Mouse (Mus musculus): ENCODE results near the gene Myo9b.
"Not testable (repeated sequence)": the region's sequence is repeated elsewhere in the genome, so short reads cannot be mapped to it uniquely, and the experiment has no call there.

The Myo9b gene

DNA sequence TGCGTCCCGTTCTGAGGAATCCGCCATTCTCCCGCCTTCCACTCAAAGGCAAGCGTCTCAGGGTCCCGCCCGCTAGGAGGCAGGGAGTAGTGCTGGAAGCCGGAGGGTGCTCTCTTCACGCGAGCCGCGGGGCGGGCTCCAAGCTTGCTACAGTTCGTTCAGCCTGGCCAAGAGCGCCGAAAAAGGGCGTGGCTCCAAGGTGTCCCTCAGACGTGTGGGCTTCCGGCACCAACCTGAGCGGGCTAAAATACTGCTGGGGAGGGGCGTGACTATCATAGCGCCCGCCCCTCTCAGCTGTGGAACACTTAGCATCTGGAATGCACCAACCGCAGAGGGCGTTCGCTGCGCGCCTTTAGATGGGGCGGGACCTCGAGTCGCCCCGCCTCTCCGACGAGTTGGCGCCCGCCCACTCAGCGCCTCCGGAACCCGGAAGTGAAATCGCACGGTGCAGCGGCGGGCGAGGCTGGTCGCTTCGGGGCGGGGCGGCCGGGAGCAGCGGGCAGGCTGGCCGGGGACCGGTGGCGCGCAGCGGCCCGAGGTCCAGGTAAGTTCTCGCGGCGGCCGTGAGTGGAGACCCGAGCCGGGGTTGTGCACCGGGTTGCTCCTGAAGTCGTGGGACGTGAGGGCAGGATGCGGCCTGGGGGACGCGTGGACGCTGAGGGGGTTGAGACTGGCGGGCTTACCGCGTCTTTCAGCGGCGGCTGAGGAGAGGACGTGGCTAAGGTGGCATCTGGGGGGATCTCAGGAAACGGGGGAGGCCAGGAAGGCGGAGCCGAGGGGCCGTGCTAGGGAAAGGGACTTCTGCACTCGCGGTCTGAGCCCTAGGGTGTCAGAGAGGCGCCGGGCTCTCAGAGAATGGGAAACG lies at the start of gene Myo9b, which contains the start of gene Haus8:
Gene Myo9b, plus strand, starts transcription at position 429 of the 865 bp plus-strand sequence.
Gene Haus8, minus strand, starts transcription at position 649 of the 865 bp plus-strand sequence.
- peak; percentile 98 for DNase-seq

GRCm38 (mm10) chr8:71224560-71224959 lies 48.0 kb upstream of the Myo9b start:
- DNase-seq, result peak in 1 of 2 experiments; percentile 39

DNA sequence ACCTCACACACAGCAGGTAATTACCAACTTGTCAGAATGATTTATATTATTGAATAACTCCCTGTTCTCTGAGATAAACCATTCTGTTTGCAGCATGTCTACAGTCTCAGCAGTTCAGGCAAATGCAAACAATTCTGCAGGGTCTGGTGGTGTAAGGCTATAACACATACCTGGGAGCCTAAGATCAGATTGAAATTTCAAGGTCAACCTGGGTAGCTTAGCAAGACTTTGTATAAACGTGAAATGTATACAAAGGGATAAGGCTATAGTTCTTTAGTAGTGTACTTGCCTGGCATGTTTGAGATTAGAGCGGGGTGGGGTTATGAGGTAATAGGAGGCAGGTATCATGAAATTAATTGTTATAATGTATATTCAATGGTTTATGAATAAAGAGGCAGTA lies 29.8 kb upstream of the Myo9b start:
- DNase-seq, result no peak

- no peak for DNase-seq
Measured at GRCm38 (mm10) chr8:71248203-71248602, 24.3 kb upstream of the Myo9b start.

DNA sequence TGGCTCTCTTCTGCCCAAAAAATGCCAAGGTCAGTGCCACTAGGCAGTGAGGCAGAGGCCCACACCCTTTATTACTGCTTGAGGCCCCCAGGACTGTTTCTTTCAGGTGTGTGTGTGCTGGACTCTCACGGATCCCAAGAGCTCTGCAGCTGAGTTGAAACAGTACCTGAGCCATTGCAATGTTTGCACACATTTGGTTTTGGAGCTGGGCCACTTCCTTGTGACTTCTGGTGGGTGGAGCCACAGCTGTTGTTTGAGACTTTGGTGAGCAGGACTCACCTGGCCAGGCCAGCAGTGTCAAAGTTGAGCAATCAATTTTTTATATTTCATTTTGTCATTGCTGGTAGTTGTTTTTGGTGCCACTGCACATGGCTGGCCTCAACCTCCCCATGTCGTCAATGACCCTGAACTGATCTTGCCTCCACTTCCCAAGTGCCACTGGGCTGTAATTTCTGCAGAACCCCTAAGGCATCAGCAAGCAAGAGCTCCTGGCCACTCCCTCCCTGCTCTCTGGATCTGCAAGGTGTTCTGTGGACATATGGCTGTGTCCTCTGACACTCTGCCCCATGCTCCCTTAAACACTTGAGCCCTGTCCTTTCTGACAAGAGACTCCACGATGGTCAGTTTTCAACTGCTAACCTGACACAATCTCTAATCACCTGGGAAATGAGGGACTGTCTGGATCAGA lies 15.8 kb upstream of the Myo9b start:
- peak; percentile 82 to 90 for DNase-seq

- DNase-seq, result peak in 1 of 2 experiments; percentile 32
Measured at GRCm38 (mm10) chr8:71261234-71261633, 11.3 kb upstream of the Myo9b start.

GRCm38 (mm10) chr8:71267690-71268089 lies 4.8 kb upstream of the Myo9b start:
- DNase-seq, result no peak

DNA sequence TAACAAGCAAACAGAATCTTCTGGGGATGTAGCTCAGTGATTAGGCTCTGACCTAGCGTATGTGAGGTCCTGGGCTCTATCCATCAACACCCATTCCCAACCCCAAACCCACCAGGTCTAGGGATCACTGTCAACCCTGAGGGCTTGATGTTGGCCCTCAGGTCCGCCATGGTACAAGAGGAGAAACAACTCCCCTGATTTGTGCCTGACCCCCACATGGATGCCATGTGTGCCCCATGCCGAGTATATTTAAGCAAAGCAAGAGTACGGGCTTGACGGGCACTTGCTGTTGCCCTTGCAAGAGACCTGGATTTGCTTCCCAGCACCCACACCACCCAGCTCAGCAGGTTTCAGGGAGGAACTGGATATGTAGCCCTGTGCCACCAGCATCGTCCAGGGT lies 4.2 kb upstream of the Myo9b start:
- peak in 1 of 2 experiments; percentile 1 for DNase-seq

GRCm38 (mm10) chr8:71271630-71272029 lies 884 bp upstream of the Myo9b start:
- DNase-seq, result no peak

DNA sequence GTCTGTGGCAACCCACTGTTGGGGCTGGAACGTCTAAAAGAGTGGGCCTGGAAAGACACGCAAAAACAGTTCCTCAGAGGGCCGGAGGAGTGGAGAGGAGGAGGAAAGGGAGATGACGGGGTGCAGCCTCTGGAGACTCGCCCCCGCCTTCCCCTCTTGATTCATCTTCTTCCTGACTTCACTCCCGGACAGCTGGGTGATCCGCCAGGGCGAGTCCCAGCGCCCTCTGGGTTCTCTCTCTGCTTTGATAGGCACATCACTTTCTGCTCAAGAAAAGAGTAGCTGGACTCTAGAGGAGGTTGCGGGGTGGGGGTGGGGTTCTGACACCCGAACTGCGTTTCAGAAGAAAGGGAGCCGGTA lies 617 bp downstream of the Myo9b start:
- DNase-seq, result peak; percentile 63 to 69

DNA sequence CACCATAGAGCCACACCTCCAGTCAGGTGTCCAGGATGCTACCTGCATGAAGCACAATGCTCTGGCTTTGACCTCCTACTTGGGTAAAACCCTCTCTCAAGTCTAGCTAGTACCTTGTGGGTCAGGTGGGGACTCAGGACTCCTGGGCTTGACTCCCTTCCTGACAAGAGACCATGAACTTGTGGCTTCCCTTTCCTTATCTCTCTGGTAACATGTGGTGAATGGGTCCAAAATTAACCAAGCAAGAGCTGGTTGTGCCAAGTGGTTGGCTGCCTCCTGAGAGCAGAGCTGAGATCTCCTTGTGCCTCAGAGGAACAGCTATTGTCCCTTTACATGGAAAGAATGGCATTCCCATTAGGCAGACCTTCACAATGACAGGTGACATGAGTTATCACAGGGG lies 2.0 kb downstream of the Myo9b start:
- no peak for DNase-seq

- no peak for DNase-seq
Measured at GRCm38 (mm10) chr8:71276166-71276565, 3.7 kb downstream of the Myo9b start.

DNA sequence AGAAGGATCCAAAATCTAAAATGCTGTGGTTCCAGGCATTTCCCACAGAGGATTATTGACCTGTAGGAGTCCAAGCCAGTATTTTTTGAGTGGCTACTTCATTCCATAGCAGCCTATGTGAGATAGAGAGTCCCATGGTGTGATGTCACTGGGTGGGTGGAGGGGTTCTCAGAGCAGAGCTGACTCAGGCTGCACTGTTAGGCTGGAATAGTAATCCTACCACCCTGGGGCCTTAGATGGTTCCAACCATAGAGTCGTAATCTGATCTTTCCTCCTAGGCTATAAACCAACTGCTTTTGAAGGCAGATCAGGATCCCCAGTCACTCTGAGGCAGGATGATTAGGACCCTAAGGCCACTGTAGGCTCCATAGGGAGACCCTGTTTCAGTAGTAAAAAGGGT lies 6.9 kb downstream of the Myo9b start:
- not testable (repeated sequence) for DNase-seq

- DNase-seq, result not testable (repeated sequence)
Measured at GRCm38 (mm10) chr8:71281731-71282130, 9.2 kb downstream of the Myo9b start.

DNA sequence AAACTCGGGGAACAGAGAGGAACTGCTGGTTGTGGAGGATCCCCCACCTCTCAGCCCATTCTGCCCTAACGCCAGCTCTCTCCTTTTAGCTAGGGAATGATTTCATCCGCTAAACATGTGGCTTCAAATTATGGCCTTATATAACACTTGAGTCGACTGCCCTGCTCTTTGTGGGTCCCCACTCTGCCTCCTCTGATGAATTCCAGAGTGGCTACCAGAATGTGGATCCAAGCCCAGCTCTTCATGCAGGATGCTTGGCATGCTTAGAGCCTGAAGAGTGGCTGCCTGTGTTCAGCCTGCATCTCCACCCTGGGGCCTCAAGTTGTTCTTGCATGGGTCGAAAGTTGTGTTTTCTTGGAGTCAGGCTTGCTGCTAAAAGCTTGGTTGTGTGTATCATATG lies 10.1 kb downstream of the Myo9b start:
- peak; percentile 58 to 64 for DNase-seq

- DNase-seq, result peak in 1 of 2 experiments; percentile 26
Measured at GRCm38 (mm10) chr8:71286223-71286622, 13.7 kb downstream of the Myo9b start.

DNA sequence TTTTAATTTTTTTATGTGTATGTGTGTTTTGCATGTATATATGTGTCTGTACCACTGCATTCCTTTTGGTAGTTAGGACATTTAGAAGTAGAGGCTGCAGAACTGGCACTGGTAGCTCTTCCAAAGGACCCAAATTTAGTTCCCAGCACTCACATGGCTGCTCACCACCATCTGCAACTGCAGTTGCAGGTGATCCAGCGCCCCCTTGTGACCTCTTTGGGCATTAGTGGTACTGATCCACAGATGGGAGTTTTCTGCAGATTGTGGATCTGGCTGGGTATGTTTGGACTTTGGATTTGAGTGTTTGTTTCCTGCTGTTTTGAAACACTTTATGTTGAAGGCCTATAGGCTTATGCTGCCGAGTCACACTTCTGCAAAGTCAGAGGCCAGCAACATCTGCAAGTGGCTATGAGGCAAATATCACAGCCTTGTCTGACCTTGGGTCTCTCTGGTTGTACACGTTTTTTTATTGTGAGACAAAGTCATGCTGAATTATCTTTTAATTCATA lies 16.0 kb downstream of the Myo9b start:
- no peak for DNase-seq

- peak; percentile 46 to 54 for DNase-seq
Measured at GRCm38 (mm10) chr8:71289098-71289497, 16.6 kb downstream of the Myo9b start.

DNA sequence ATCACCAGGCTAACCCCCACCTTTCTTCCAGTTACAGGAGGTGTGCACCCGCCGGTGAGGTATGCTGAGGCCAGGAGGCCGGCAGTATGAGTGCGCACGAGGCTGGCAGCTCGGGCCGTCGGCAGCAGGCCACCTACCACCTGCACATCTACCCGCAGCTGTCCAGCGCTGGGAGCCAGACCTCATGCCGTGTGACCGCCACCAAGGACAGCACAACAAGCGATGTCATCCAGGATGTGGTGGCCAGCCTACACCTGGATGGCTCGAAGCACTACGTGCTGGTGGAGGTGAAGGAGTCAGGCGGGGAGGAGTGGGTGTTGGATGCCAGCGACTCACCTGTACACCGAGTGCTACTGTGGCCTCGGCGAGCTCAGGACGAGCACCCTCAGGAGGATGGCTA lies 17.7 kb downstream of the Myo9b start:
- no peak for DNase-seq

DNA sequence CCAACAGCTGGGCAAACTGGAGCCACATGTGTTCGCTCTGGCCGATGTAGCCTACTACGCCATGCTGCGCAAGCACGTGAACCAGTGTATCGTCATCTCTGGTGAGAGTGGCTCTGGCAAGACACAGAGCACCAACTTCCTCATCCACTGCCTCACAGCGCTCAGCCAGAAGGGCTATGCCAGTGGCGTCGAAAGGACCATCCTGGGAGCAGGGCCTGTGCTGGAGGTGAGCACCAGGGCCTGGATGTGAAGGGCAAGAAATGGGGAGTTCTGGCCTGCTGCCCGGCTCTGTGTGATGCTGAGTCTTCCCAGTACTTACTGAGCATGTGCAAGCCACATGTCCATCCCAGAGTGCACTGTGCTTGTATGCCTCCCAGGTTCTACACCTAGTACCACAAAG lies 18.4 kb downstream of the Myo9b start:
- DNase-seq, result no peak

- DNase-seq, result no peak
Measured at GRCm38 (mm10) chr8:71291351-71291750, 18.8 kb downstream of the Myo9b start.

DNA sequence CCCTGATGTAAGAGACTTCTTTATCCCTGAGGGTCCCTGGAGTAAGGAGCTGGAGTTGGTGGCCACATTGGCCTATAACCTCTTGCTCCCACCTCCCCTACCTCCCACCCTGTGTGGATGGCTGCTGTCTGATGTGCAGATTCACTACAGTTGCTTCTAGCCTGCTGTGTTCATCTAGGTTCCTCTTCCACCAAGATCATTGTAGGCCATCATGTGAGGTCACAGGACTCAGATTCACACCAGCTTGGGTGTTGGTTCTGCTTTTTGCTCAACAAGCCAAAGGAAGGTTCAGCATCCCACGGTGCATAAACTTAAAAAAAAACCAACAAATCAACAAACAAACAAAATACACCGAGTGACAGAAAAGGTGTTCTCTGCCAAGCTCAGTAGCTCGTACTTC lies 21.4 kb downstream of the Myo9b start:
- not testable (repeated sequence) for DNase-seq

DNA sequence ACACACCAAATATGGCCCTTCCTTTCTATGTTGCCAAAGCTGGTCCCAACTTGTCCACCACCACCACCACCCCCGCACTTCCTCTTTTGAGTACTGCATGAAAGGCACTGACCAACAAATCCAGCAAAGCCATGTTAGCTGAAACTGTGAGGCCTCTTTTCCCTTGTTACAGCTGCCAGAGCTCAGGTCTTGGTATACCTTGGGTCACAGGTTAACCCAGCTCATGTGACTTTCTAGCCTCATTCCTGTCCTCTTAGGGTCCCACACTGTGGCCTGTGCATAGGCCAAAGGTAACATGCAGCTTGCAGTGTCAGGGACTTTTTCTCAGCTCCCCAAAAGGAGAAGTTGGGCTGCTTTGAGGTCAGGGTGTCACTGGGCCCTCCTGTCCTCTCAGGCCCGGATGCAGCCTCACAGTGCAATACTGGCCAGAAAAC lies 23.7 kb downstream of the Myo9b start:
- peak in 1 of 2 experiments; percentile 36 for DNase-seq

DNA sequence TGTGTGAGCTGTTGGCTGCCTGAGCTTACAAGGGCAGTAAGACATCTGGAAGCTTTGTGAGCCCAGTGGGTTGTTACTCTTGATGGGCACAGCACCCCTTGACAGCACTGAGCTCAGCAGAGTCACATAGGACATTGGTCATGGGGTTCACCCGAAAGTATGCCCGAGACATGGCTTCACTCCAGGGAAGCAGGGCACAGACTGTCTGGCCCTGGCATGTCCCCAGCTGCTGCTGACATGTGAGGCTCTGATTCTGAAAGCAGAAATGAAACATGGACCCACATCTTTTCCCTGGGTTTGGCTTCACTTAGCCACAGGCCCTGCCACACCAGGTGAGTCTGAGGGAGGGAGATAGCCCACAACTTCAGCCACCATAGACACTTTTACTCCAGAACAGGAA lies 24.3 kb downstream of the Myo9b start:
- no peak for DNase-seq
